Mouse (Mus musculus): ENCODE data around the gene Ccdc42. TPM values are rescaled to one million over a fixed set of nuclear protein-coding genes. Genes with fewer than 3 reads are reported as not detected.

The Ccdc42 gene
- polyA plus RNA-seq, 1 experiment from 2014 or later: 0.45 TPM

- Histone ChIP-seq H3K4me3 (no peak overlapping the region), H3K9ac (replicated peaks) (no peak overlapping the region), H3K9me3 (no peaks in the 10 kb centered on the region), H3K4me1 (peaks cover 3% of the 10 kb centered on the region), H3K36me3 (no peaks in the 10 kb centered on the region), H3K27me3 (no peaks in the 10 kb centered on the region), H3K27ac (replicated peaks) (no peak overlapping the region), H3K4me2 (replicated peaks) (no peak overlapping the region)
- ATAC-seq (replicated peaks): no peak
- WGBS: 64% methylated on average over 8 of the region's 8 CpGs
Observed at GRCm38 (mm10) chr11:68589055-68589809, 2.4 kb downstream of the Ccdc42 start.

GRCm38 (mm10) chr11:68591708-68592107 lies 4.9 kb downstream of the Ccdc42 start:
- no peak overlapping the region for H3K4me2 ChIP-seq (replicated peaks)

GRCm38 (mm10) chr11:68593247-68593646 lies 6.4 kb downstream of the Ccdc42 start:
- H3K4me2 ChIP-seq (replicated peaks): no peak overlapping the region
- H3K9ac ChIP-seq (replicated peaks): no peak overlapping the region
- H3K9me3 ChIP-seq: no peaks in the 10 kb centered on the region
- no peaks in the 10 kb centered on the region for H3K4me1 ChIP-seq
- 71% methylated on average over 3 of the region's 3 CpGs for WGBS
- H3K27ac ChIP-seq (replicated peaks): no peak overlapping the region
- no peak for ATAC-seq (replicated peaks)
- H3K36me3 ChIP-seq: no peaks in the 10 kb centered on the region
- no peaks in the 10 kb centered on the region for H3K27me3 ChIP-seq
- no peak overlapping the region for H3K4me3 ChIP-seq

More at GRCm38 (mm10) chr11:68591708-68592107, 4.9 kb downstream of the Ccdc42 start:
- no peak overlapping the region for H3K9ac ChIP-seq (replicated peaks)
- 38% methylated on average over 5 of the region's 5 CpGs for WGBS
- H3K4me1 ChIP-seq: no peaks in the 10 kb centered on the region
- H3K27me3 ChIP-seq: no peaks in the 10 kb centered on the region
- H3K27ac ChIP-seq (replicated peaks): no peak overlapping the region
- H3K4me3 ChIP-seq: no peak overlapping the region
- no peaks in the 10 kb centered on the region for H3K36me3 ChIP-seq
- H3K9me3 ChIP-seq: no peaks in the 10 kb centered on the region
- ATAC-seq (replicated peaks): no peak

- Histone ChIP-seq H3K4me1 (0 out of 2 replicates have a peak, but pooled peaks cover 2% of the 10 kb centered on the region), H3K9me3 (no peaks in the 10 kb centered on the region), H3K4me3 (no peak overlapping the region), H3K36me3 (no peaks in the 10 kb centered on the region), H3K27me3 (no peaks in the 10 kb centered on the region), H3K9ac (replicated peaks) (no peak overlapping the region), H3K4me2 (replicated peaks) (no peak overlapping the region), H3K27ac (replicated peaks) (no peak overlapping the region)
- WGBS: 91% methylated on average over 2 of the region's 2 CpGs
- no peak for ATAC-seq (replicated peaks)
Observed at GRCm38 (mm10) chr11:68597912-68598311, 11.1 kb downstream of the Ccdc42 start.

- 0 out of 2 replicates have a peak, but pooled peaks cover 2% of the 10 kb centered on the region for H3K4me1 ChIP-seq
- no peak overlapping the region for H3K9ac ChIP-seq (replicated peaks)
- ATAC-seq (replicated peaks): no peak
- no peaks in the 10 kb centered on the region for H3K27me3 ChIP-seq
- H3K27ac ChIP-seq (replicated peaks): no peak overlapping the region
- H3K4me2 ChIP-seq (replicated peaks): no peak overlapping the region
- no peak overlapping the region for H3K4me3 ChIP-seq
- WGBS: 48% methylated on average over 6 of the region's 6 CpGs
- H3K9me3 ChIP-seq: no peaks in the 10 kb centered on the region
- no peaks in the 10 kb centered on the region for H3K36me3 ChIP-seq
Observed at GRCm38 (mm10) chr11:68600551-68601021, 13.8 kb downstream of the Ccdc42 start.

GRCm38 (mm10) chr11:68601486-68601991 lies 14.7 kb downstream of the Ccdc42 start:
- H3K27me3 ChIP-seq: no peaks in the 10 kb centered on the region
- H3K9ac ChIP-seq (replicated peaks): no peak overlapping the region
- H3K9me3 ChIP-seq: no peaks in the 10 kb centered on the region
- 0 out of 2 replicates have a peak, but pooled peaks cover 2% of the 10 kb centered on the region for H3K4me1 ChIP-seq
- no peak overlapping the region for H3K4me2 ChIP-seq (replicated peaks)
- no peaks in the 10 kb centered on the region for H3K36me3 ChIP-seq
- WGBS: 14% methylated on average over 9 of the region's 9 CpGs
- H3K4me3 ChIP-seq: no peak overlapping the region
- no peak for ATAC-seq (replicated peaks)
- H3K27ac ChIP-seq (replicated peaks): no peak overlapping the region

- Histone ChIP-seq H3K4me2 (replicated peaks) (no peak overlapping the region), H3K9ac (replicated peaks) (no peak overlapping the region), H3K27me3 (no peaks in the 10 kb centered on the region), H3K36me3 (no peaks in the 10 kb centered on the region), H3K27ac (replicated peaks) (no peak overlapping the region), H3K9me3 (no peaks in the 10 kb centered on the region), H3K4me3 (no peak overlapping the region), H3K4me1 (0 out of 2 replicates have a peak, but pooled peaks cover 2% of the 10 kb centered on the region)
- no peak for ATAC-seq (replicated peaks)
- 20% methylated on average over 8 of the region's 8 CpGs for WGBS
Observed at GRCm38 (mm10) chr11:68602200-68602931, 15.5 kb downstream of the Ccdc42 start.

- no peak overlapping the region for H3K9ac ChIP-seq (replicated peaks)
- 67% methylated on average over 2 of the region's 2 CpGs for WGBS
- ATAC-seq (replicated peaks): no peak
Observed at GRCm38 (mm10) chr11:68607046-68607445, 20.2 kb downstream of the Ccdc42 start.

GRCm38 (mm10) chr11:68609910-68610566 lies 23.2 kb downstream of the Ccdc42 start:
- H3K9ac ChIP-seq (replicated peaks): no peak overlapping the region
- H3K4me2 ChIP-seq (replicated peaks): no peak overlapping the region
- no peaks in the 10 kb centered on the region for H3K4me1 ChIP-seq
- no peak overlapping the region for H3K27ac ChIP-seq (replicated peaks)
- no peaks in the 10 kb centered on the region for H3K36me3 ChIP-seq
- ATAC-seq (replicated peaks): no peak
- no peak overlapping the region for H3K4me3 ChIP-seq
- H3K9me3 ChIP-seq: no peaks in the 10 kb centered on the region
- no peaks in the 10 kb centered on the region for H3K27me3 ChIP-seq
- WGBS: 51% methylated on average over 9 of the region's 9 CpGs

More at GRCm38 (mm10) chr11:68607046-68607445, 20.2 kb downstream of the Ccdc42 start:
- no peaks in the 10 kb centered on the region for H3K27me3 ChIP-seq
- no peaks in the 10 kb centered on the region for H3K9me3 ChIP-seq
- no peaks in the 10 kb centered on the region for H3K36me3 ChIP-seq
- H3K4me2 ChIP-seq (replicated peaks): no peak overlapping the region
- no peak overlapping the region for H3K4me3 ChIP-seq
- H3K4me1 ChIP-seq: 0 out of 2 replicates have a peak, but pooled peaks cover 2% of the 10 kb centered on the region
- no peak overlapping the region for H3K27ac ChIP-seq (replicated peaks)

GRCm38 (mm10) chr11:68610567-68610947 lies 23.7 kb downstream of the Ccdc42 start:
- no peaks in the 10 kb centered on the region for H3K4me1 ChIP-seq
- ATAC-seq (replicated peaks): no peak
- H3K27me3 ChIP-seq: no peaks in the 10 kb centered on the region
- no peak overlapping the region for H3K4me3 ChIP-seq
- no peak overlapping the region for H3K27ac ChIP-seq (replicated peaks)
- 94% methylated on average over 8 of the region's 8 CpGs for WGBS
- no peaks in the 10 kb centered on the region for H3K9me3 ChIP-seq
- H3K4me2 ChIP-seq (replicated peaks): no peak overlapping the region
- no peaks in the 10 kb centered on the region for H3K36me3 ChIP-seq
- no peak overlapping the region for H3K9ac ChIP-seq (replicated peaks)

GRCm38 (mm10) chr11:68613071-68613711 lies 26.4 kb downstream of the Ccdc42 start:
- Histone ChIP-seq H3K4me3 (no peak overlapping the region), H3K36me3 (no peaks in the 10 kb centered on the region), H3K4me1 (no peaks in the 10 kb centered on the region), H3K4me2 (replicated peaks) (no peak overlapping the region), H3K27ac (replicated peaks) (no peak overlapping the region), H3K27me3 (no peaks in the 10 kb centered on the region), H3K9ac (replicated peaks) (no peak overlapping the region), H3K9me3 (no peaks in the 10 kb centered on the region)
- 71% methylated on average over 5 of the region's 5 CpGs for WGBS
- no peak for ATAC-seq (replicated peaks)
